Mouse (Mus musculus): ENCODE results near the gene Abcb9. TPM values are rescaled to one million over a fixed set of nuclear protein-coding genes. Genes with fewer than 3 reads are reported as not detected.

The Abcb9 gene
- total and polyA plus RNA-seq, 3 experiments = 0.60 to 0.75 (median 0.62) TPM

DNA sequence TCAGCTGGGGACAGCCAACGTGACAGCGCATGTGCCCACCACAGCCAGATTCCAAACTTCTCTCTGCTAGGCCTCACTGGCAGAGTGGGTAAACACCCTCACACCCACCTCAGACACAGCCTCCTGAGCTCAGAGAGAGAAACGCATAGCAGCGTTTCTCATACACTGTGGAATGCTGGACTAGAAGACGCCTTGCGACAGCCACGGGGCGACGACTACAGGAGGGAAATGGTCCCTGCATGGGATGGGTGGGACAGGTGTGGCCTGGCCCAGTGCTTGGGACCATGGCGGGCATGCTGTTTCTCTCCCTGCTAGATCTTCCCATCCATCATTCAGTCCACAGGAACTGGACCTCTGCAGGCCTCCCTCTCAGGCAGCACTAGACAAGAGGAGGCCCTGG, 13.2 kb downstream of the Abcb9 start:
- Histone ChIP-seq H3K9me3 (replicated peaks) (no peaks in the 10 kb centered on the region), H3K4me3 (ENCODE audit: low read depth, low read length) (no peak overlapping the region), H3K27me3 (ENCODE audit: insufficient read depth, low read length) (peaks cover 47% of the 10 kb centered on the region), H3K4me1 (ENCODE audit: insufficient read depth, low read depth, low read length) (peaks cover 43% of the 10 kb centered on the region), H3K36me3 (replicated peaks) (no peaks in the 10 kb centered on the region)
- ATAC-seq (ENCODE audit: extremely low read depth, insufficient number of reproducible peaks, low FRiP score, poor library complexity, severe bottlenecking) (no peak), DNase-seq (ENCODE audit: low spot score) (no peak)
- TF ChIP-seq CTCF (IDR thresholded peaks at IDR 0.05; ENCODE audit: low read depth, low read length) (no peak), GATA2 (IDR thresholded peaks at IDR 0.05; ENCODE audit: borderline replicate concordance, low read depth, low read length) (no peak), TAL1 (conservative IDR thresholded peaks at IDR 0.05; ENCODE audit: low read depth, low read length) (no peak), GATA1 (IDR thresholded peaks at IDR 0.05; ENCODE audit: borderline replicate concordance, low read length) (no peak), POLR2AphosphoS5 (IDR thresholded peaks at IDR 0.05; ENCODE audit: insufficient replicate concordance, low read depth, low read length) (no peak)

DNA sequence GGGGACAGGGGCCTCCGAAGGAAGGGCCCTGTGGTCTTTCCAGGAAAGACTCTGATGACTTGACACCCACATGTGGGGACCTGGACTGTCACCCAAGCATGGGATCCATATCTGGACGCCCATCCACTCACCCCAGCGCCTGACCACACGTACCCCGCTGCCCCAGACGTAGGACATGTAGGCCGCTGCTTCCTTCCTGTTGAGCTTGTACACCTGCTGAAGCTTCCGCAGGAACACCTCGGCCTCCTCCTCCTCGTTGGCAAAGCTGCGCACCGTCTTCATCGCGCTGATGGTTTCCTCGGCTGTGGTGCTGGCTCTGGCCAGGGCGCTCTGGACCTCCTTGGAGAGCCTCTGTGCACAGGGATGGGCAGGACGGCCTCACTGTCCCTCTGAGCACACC, 15.7 kb downstream of the Abcb9 start:
- no peaks in the 10 kb centered on the region for H3K36me3 ChIP-seq (replicated peaks)
- H3K9me3 ChIP-seq (replicated peaks) = no peaks in the 10 kb centered on the region
- DNase-seq (ENCODE audit: low spot score) (no peak), ATAC-seq (ENCODE audit: extremely low read depth, insufficient number of reproducible peaks, low FRiP score, poor library complexity, severe bottlenecking) (no peak)
- H3K4me3 ChIP-seq (ENCODE audit: low read depth, low read length) = no peak overlapping the region; the same call in 1 of the 2 replicates
- no peak for TF ChIP-seq CTCF (IDR thresholded peaks at IDR 0.05; ENCODE audit: low read depth, low read length)
- TF ChIP-seq TAL1 (conservative IDR thresholded peaks at IDR 0.05; ENCODE audit: low read depth, low read length) = no peak
- no peak for TF ChIP-seq POLR2AphosphoS5 (IDR thresholded peaks at IDR 0.05; ENCODE audit: insufficient replicate concordance, low read depth, low read length)
- TF ChIP-seq GATA1 (IDR thresholded peaks at IDR 0.05; ENCODE audit: borderline replicate concordance, low read length) = no peak
- TF ChIP-seq GATA2 (IDR thresholded peaks at IDR 0.05; ENCODE audit: borderline replicate concordance, low read depth, low read length) = no peak
- peaks cover 33% of the 10 kb centered on the region; the same call in 1 of the 2 replicates for H3K27me3 ChIP-seq (ENCODE audit: insufficient read depth, low read length)
- H3K4me1 ChIP-seq (ENCODE audit: insufficient read depth, low read depth, low read length) = peaks cover 61% of the 10 kb centered on the region

DNA sequence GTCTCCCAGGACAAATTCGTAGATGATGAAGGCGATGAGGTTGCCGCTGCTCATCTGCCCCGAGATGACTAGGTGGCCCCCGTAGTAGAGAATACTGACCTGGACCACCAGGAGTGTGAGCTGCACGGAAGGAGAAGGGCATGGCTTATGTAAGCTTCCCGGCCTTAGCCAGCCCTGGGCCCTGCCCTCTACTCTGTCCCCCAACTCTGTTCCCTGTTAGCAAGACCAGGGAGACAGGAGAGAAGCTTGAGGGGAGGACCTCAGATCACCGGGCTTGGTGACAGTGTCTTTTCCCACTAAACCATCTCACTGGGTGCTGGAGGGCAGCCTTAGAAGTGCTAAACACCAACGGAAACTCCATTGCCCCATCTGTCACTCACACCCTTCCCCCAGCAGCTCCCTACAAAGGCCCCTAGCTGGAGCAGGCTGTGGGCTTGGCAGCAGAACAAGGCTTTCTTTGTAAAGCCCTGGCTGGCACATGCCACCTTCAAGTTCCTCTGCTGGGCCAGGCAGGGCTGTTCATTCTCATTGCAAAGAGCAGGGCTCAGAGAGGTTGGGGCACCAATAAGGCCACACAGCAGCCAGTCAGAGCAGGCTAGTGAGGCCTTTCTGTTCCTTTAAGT, 16.7 kb downstream of the Abcb9 start:
- TF ChIP-seq POLR2AphosphoS5 (IDR thresholded peaks at IDR 0.05; ENCODE audit: insufficient replicate concordance, low read depth, low read length) (no peak), GATA2 (IDR thresholded peaks at IDR 0.05; ENCODE audit: borderline replicate concordance, low read depth, low read length) (no peak)
- no peaks in the 10 kb centered on the region for H3K9me3 ChIP-seq (replicated peaks)
- no peaks in the 10 kb centered on the region for H3K36me3 ChIP-seq (replicated peaks)
- ATAC-seq (ENCODE audit: extremely low read depth, insufficient number of reproducible peaks, low FRiP score, poor library complexity, severe bottlenecking) = no peak
- no peak for DNase-seq (ENCODE audit: low spot score)
- H3K27me3 ChIP-seq (ENCODE audit: insufficient read depth, low read length) = peaks cover 33% of the 10 kb centered on the region; the same call in 1 of the 2 replicates
- no peak overlapping the region for H3K4me3 ChIP-seq (ENCODE audit: low read depth, low read length)
- peaks cover 61% of the 10 kb centered on the region for H3K4me1 ChIP-seq (ENCODE audit: insufficient read depth, low read depth, low read length)

DNA sequence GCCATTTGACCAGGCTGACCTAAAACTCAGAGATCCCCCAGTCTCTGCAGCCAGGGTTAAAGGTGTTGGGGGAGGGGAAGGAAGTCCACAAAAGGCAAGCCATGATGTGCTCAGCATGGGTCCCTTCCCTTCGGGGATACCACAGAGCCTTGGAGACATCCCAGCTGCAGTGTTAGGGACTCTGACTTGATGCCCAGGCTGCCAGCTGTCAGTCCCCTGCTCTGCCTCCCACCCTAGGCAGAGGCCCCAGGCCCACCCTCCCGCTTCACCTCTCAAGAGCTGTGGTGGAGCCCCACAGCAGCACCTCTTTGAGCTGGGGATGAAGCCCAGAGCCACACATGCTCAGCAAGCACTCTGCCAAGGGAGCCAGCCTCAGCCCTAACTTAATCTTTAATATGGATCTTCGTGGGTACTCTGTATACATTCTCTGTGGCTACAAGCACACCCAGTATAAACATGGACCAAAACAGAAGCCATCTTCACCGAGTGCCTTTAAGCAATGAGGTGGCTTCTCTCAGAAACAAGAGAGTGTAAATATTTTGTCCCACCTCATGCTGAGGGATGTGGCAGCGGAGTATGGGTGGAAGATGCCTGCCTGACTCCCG, 17.6 kb downstream of the Abcb9 start:
- TF ChIP-seq TAL1 (conservative IDR thresholded peaks at IDR 0.05; ENCODE audit: low read depth, low read length) (no peak), GATA1 (IDR thresholded peaks at IDR 0.05; ENCODE audit: borderline replicate concordance, low read length) (no peak), POLR2AphosphoS5 (IDR thresholded peaks at IDR 0.05; ENCODE audit: insufficient replicate concordance, low read depth, low read length) (no peak), CTCF (IDR thresholded peaks at IDR 0.05; ENCODE audit: low read depth, low read length) (no peak), GATA2 (IDR thresholded peaks at IDR 0.05; ENCODE audit: borderline replicate concordance, low read depth, low read length) (no peak)
- Histone ChIP-seq H3K4me1 (ENCODE audit: insufficient read depth, low read depth, low read length) (peaks cover 68% of the 10 kb centered on the region), H3K36me3 (replicated peaks) (no peaks in the 10 kb centered on the region), H3K9me3 (replicated peaks) (no peaks in the 10 kb centered on the region), H3K4me3 (ENCODE audit: low read depth, low read length) (no peak overlapping the region), H3K27me3 (ENCODE audit: insufficient read depth, low read length) (peaks cover 29% of the 10 kb centered on the region; the same call in 1 of the 2 replicates)
- ATAC-seq (ENCODE audit: extremely low read depth, insufficient number of reproducible peaks, low FRiP score, poor library complexity, severe bottlenecking) (no peak), DNase-seq (ENCODE audit: low spot score) (no peak)

DNA sequence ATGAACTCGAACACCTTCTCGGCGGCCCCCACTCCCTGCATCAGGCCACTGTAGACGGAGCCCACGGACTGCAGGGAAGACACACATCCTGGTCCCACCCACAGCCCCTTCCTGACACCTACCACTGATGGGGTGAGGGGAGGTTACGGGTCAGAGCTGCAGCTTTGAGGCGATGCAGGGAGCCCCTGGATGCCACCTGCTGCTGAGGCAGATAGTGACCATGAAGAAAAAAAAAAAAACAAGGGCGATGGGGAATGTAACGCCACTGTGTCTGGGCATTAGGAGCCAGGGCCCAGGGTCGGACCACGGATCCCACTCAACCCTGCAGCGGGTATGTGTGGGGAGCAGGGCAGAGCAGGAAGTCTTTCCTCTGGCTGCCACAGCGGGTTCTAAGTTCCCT, 18.4 kb downstream of the Abcb9 start:
- TF ChIP-seq POLR2AphosphoS5 (IDR thresholded peaks at IDR 0.05; ENCODE audit: insufficient replicate concordance, low read depth, low read length) = no peak
- no peak for TF ChIP-seq GATA1 (IDR thresholded peaks at IDR 0.05; ENCODE audit: borderline replicate concordance, low read length)
- no peak for TF ChIP-seq GATA2 (IDR thresholded peaks at IDR 0.05; ENCODE audit: borderline replicate concordance, low read depth, low read length)
- TF ChIP-seq TAL1 (conservative IDR thresholded peaks at IDR 0.05; ENCODE audit: low read depth, low read length) = no peak
- no peaks in the 10 kb centered on the region for H3K9me3 ChIP-seq (replicated peaks)
- DNase-seq (ENCODE audit: low spot score) (no peak), ATAC-seq (ENCODE audit: extremely low read depth, insufficient number of reproducible peaks, low FRiP score, poor library complexity, severe bottlenecking) (no peak)
- H3K36me3 ChIP-seq (replicated peaks) = no peaks in the 10 kb centered on the region
- peaks cover 24% of the 10 kb centered on the region; the same call in 1 of the 2 replicates for H3K27me3 ChIP-seq (ENCODE audit: insufficient read depth, low read length)
- H3K4me1 ChIP-seq (ENCODE audit: insufficient read depth, low read depth, low read length) = peaks cover 65% of the 10 kb centered on the region
- H3K4me3 ChIP-seq (ENCODE audit: low read depth, low read length) = no peak overlapping the region

DNA sequence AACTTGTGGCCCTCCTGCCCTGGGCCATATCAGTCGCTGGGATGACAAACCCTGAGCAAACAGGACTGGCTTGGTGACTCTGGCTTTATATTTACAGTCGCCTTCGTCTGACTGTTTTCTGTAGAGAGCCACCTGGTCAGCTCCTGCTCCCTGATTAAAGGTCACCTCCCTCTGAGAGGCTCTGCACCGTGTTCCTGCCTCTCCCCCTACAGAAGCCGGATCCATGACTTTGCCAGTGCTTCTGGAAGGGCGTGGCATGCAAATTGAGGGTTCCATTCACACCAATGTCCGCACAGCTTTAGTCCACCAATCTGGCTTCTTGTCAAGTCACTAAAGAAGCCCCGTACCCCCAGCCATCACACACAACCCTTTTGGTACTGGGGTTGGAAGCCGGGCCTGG, 19.0 kb downstream of the Abcb9 start:
- peaks cover 65% of the 10 kb centered on the region for H3K4me1 ChIP-seq (ENCODE audit: insufficient read depth, low read depth, low read length)
- H3K4me3 ChIP-seq (ENCODE audit: low read depth, low read length) = no peak overlapping the region
- no peak for TF ChIP-seq GATA2 (IDR thresholded peaks at IDR 0.05; ENCODE audit: borderline replicate concordance, low read depth, low read length)
- TF ChIP-seq GATA1 (IDR thresholded peaks at IDR 0.05; ENCODE audit: borderline replicate concordance, low read length) = no peak
- no peak for TF ChIP-seq POLR2AphosphoS5 (IDR thresholded peaks at IDR 0.05; ENCODE audit: insufficient replicate concordance, low read depth, low read length)
- no peak for TF ChIP-seq CTCF (IDR thresholded peaks at IDR 0.05; ENCODE audit: low read depth, low read length)
- DNase-seq (ENCODE audit: low spot score) (no peak), ATAC-seq (ENCODE audit: extremely low read depth, insufficient number of reproducible peaks, low FRiP score, poor library complexity, severe bottlenecking) (no peak)
- H3K36me3 ChIP-seq (replicated peaks) = no peaks in the 10 kb centered on the region
- H3K27me3 ChIP-seq (ENCODE audit: insufficient read depth, low read length) = peaks cover 25% of the 10 kb centered on the region; the same call in 1 of the 2 replicates
- no peaks in the 10 kb centered on the region for H3K9me3 ChIP-seq (replicated peaks)

Data from G1E (cell line).